Mouse (Mus musculus) T-cell, adult 2 months (primary cell): ENCODE measurements around the gene Tbxas1.

Experiments used
- DNase-seq: peaks from one replicate; pipeline ENCODE4 v3.0.0; 2022; ENCODE audit warnings: low spot score

The Tbxas1 gene

DNA sequence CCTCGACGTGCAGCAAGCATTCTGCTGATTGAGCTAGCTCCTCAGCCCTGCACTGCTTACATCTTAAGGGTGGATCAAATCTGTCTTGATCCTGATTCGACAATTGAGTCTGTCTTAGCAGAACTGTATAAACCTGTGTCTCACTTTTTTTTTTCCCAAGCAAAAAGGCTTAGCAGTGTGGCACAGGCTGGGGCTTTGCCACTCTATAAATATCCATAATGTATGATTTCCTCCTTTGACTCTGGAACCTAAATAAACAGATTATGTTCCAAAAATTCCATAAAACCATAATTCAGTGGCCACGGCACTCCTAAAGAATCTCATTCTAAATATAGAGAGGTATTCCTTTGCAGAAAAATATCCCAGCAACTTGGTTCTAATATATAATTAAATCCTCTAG is 122.6 kb downstream of the Tbxas1 start:
- DNase-seq = no peak

DNA sequence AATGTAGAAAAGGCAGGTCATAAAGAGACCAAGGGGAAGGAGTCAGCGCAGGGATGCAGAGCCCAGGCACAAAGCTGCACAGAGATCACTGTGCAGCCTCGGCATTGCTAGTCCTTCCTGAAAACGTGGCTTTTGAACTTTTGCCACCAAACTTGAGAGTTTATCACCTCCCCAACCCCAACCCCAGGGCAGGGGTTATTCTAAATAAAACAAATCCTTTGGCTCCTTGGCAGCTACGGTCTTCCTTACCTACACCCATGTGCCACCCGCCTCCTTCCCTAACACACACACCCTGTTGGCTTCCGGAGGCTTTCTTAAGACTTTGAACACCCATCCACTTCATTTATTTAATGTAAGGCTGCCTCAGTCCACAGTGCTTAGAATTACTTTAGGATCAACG is 127.9 kb downstream of the Tbxas1 start:
- no peak for DNase-seq

DNA sequence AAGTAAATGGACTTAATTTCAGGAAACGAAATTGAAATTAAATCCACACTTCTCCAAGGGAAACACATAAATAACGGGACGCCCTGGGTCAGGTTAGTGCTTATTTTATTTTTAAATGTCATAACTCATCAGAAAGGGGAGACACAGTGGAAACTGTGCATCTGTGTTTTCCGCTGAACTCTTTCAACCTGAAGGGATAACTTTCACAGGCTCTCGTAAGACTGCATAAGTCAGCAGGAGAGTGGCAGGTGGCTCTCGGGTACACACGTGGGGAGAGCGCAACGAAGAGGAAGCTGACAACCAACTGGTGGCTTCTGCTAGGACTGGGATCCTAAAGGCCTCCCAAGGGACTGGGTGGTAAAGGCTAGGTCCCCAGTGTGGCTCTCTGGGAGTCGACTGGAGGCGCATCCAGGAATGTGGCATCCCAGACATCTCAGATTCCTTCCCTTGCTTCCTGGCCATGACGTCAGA is 128.8 kb downstream of the Tbxas1 start:
- DNase-seq = no peak

DNA sequence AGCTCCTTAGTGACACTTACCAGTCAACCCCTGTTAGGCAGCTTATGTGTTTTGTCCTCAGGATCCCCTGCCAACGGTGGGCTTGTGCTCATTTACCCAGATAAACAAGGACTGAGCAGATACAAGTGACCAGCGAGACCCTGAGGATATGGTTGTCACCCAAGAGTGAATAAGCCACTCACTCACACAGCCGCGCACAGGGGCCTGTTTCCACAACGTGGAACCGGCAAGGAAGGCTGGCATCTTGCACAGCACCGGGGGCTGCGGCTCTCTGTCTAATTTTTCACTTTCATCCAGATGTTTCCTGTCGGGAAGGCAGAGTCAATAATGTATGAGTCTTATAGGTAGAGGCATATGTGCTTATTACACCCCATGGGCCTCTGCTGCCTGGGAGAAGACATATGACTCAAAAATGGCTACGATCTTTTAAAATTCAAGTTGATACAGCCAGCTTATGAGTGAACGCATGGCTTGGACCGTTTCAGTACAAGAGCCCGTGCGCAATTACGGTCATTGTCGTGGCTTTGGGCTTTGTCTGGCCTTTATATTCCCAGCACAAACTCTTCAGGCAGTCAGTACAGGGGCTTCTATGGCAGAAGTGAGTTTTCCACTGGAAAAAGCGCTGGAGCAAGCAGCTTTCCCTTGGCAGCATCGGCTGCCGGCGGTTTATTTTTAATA is 130.2 kb downstream of the Tbxas1 start:
- no peak for DNase-seq

DNA sequence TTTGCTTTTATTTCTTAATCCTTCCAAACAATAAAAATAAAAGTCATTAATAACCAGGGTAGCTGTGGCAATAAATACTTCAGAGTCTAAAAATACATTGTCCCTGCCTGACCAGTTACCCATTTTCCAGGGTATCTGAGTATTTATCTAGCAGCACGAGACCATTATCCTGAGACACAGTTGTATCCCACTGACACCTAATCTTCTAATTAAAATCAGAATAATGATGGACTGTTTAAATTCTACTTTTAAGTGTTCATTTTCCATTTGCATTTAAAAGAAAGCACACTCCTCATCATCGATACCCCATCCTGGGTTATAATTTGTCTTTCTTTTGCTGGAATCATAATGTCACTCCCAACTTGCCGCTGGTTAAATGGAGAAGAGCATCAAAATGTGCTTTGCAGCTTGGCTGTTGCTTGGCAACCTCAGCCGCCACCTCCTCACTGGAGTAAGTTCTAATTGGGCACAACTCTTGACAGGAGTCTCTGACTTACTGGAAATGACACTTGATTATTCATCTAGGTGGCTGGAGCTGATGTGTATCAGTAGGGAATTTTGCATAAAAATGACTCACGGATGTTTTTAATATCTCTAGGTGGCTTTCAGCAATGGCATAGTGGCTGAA is 130.9 kb downstream of the Tbxas1 start:
- DNase-seq = no peak

DNA sequence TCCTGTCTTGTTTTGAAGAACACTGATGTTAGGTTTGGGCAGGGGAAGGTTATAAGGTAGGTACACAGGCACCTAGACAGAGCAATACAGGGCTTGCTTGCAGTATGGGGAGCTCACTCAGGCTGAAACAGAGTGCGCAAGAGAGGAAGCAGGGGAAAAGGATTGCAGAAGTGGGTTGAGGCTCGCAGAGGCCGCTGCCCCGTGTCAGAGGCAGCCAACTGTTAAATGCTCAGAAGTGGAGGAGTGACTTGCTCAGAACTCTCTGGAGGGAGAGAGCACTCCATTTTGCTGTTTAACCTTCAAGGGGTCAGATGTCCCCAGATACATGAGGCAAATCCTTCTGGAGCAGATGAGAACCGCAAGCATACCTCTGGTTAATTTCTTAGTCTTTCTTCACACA is 132.0 kb downstream of the Tbxas1 start:
- no peak for DNase-seq

DNA sequence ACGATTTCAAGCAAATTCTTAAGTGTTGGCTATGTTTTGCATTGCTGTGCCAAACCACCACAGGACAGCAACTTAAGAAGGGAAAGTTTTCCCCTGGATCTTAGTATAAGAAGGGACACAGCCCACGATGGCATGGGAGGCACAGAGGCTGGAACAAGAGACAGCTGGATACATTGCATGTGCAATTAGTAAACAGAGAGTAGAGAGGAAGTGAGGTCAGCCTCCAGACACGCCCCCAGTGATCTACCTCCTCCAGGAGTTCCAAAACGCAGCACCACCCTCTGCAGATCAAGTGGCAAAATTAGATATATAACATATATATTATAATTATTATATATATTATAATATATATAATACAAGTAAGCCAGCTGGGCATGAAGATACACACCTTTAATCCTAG is 132.9 kb downstream of the Tbxas1 start:
- DNase-seq = no peak

DNA sequence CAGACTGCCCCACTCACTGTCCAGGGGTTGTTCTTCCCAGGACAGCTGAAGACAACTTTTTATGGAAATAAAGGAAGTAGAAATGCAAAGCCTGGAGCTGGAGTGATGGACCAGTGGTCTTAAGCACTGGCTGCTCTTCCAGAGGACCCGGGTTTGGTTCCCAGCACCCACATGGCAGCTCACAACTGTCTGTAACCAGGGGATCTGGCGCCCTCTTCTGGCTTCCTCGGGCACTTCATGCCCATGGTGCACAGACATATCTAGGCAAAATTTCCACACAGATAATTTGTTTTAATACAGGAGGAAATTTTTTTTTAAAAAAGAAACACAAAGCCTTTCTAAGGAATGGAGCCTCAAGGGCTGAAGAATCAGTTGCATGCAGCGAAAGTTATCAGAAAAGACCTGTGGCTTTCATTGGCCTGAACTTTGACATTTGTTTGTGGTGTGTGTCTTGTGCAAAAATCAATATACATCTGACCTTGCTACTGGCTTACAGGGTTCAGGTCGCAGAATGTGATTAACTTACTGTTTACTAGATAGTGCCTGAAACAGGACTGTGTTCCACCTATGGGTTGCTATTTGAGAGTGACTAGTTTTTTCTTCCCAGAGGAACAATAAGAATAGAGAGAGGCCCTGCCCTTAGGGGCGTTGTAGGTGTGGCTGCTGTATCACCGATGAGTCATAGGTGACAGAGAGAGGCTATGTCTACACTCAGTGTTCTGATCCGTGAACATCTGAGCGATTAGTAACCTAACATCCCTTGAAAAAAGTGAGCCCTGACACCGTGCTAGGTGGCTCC is 138.0 kb downstream of the Tbxas1 start:
- DNase-seq = no peak

DNA sequence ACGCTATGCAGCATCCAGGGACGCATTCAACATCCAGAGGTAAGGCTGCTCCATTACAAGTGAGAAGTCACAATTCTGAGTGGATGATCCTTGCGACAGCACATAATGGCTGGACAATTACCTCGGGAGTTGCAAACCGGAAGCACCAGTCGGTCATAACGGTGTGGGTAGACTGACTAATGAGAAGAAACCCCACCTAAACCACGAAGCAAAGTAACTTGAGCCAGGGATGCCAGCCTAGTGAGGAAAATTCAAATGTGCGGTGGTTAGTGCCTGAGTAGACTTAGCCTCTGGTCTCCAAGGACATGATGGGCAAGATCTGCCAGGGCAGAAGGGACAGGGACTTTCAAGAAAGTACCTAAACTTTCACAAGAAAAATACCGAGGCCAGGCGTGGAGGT is 142.7 kb downstream of the Tbxas1 start:
- DNase-seq = no peak

DNA sequence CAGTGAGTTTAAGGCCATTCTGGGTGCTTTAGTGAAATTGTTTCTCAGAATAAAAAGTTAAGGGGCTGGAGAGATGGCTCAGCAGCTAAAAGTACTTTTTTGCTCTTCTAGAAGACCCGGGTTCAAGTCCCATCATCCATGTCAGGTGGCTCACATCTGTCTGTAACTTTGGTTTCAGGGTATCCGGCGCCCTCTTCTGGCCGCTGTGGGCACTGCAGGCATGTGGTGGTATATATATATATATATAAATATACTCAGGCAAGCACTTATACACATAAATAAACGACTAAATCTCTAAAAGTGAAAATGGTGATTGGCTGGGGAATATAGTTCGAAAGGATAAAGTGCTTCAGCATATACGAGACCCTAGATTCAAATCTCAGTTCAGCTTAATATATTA is 143.6 kb downstream of the Tbxas1 start:
- DNase-seq = no peak

DNA sequence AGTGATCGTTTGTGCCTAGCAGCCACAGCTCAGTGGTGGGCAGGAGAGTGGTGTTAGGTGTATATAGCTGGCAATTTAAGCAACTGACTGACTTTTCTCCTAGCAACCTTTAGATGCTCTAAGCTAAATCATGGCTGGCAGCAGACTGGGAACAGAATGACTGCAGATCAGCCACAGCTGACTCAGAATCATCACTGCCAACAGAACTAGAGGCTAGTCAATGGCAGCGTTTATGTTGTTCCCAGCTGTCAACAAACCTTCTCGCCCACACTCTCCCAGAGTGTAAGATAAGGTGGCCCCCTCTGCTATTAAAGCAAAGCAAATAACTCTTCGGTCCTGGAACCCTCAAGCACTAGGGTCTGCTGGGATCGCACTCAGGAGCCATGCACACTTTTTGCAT is 144.0 kb downstream of the Tbxas1 start:
- DNase-seq = no peak

DNA sequence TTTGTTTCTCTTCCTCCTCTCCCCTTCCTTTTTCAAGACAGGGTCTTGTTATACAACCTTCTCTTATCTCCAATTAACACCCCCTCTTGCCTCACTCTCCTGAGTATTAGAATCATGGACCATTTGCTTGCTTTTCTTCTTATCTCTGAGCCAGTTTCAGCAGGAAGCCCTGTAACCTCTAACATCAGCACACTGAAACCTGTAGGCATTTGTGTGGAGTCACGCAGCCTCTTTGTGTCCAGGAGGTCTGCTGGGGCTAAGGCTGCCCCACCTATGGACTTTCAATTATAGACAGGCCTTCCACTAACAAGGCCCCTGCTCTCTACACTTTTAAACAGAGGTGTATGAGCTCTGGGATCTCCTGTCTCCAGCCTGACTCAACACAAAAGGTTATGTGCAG is 146.7 kb downstream of the Tbxas1 start:
- no peak for DNase-seq

DNA sequence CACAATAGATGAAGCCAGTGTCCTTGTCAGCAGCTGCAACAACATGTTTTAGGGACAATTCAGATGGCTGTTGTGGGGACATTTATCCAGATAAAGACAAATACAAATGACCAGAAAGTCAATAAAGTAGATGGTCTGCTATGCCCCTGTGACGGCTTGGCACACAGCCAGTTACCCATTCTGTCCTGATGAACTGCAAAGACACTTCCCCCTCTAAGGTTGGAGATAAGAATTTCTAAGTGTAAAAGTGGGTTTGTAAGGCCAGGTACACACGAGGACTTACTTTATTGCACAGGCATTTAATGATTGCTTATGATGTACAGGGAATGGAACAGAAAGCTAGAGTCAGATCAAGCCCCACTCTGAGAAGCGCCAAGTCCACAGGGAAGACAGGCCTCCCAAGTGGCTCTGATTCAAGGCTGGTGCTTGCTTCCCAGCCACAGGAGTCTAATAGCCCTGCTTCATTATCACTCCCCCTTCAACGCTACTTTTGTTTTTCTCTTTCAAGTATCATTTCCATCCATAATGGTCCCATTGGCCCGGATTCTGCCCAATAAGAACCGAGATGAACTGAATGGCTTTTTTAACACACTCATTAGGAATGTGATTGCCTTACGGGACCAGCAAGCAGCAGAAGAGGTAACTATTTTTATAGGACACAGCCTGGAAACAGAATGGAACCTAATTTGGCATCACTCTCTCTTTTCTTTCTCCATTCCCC is 147.4 kb downstream of the Tbxas1 start:
- DNase-seq = no peak

DNA sequence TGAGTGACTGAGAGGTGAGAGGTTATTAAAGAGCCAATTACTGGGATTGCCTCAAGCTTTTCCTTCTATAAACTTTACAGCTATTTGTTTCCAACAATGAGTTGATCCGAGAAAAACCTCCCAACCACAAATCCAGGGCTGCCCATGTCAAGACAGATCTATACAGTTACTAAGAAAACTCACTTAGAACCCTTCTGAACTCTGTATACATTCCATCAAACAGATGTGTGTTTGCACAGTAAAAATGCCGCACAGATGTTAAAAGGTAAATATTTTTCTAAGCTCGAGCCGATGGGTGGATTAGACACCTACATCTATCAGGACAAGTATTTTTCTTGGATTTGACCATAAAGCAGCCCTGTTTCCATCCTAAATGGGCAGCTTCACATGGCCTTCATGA is 149.4 kb downstream of the Tbxas1 start:
- no peak for DNase-seq

DNA sequence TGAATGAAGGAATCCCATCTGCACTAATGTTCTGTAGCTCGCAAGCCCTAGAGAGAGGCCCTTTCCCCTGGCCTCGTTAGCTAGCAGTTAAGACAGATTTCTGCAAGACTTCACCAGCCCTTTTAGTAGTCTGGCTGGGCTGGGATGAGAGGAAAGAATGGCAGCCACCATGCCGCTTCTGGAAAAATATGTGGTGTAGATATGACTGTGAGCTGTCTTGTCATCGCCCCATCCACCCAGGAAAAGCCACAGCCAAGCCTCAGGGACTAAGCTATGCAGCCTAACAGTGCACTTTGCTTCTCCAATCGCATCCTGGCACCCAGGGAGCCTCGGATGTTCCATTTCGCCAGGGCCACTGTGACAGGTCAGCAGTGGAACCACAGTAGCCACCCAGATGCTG is 149.8 kb downstream of the Tbxas1 start:
- no peak for DNase-seq

DNA sequence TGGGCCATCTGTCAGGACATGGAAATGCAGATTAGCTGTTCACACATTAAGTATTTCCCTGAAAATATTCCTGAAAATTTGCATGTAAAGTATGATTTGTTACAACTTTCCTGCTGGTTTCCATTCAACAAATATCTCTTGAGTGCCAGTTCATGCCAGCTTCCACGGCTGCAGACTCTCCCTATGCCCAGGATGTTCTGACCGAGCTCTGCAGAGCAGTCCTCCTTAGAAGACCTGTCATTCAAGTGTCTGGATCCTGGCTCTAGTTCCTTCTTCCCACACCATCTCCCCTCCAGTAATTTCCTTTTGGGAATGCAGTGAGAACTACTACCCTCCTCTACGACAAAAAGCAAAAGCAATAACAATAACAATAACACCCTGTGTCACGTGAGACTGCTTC is 155.5 kb downstream of the Tbxas1 start:
- no peak for DNase-seq

DNA sequence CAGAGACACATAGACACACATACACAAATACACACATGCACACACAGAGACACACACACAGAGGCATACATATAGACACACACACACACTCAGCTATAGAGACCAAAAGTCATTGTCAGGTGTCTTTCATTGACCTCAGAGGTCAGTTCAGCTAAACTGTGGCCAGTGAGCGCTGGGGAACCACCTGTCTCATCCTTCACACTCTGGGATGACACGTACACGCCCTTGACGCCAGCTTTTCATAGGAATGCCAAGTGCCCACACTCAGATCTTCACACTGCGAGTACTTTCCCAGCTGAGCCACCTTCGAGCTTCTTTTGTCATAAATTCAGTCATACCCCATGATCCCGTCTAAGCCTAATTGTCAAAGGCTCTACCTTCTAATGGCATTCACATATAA is 158.5 kb downstream of the Tbxas1 start:
- no peak for DNase-seq

DNA sequence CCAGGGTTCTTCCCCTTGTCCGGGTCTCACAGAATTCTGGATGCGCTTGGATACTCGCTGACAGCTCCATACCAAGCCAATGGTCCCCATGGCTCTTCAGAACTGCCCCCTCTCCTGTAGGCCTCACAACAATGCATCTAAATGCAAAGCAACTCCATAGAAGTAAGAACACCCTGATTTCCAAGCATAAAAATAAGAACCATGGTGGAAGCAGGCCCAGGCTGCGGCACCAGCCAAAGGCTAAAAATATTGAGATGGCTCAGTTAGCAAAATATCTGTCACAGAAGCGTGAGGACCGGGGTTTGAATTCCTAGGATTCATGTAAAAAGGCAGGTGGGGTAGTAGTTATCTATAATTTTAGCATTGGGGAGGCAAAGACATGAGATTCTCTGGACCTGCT is 159.8 kb downstream of the Tbxas1 start:
- no peak for DNase-seq

DNA sequence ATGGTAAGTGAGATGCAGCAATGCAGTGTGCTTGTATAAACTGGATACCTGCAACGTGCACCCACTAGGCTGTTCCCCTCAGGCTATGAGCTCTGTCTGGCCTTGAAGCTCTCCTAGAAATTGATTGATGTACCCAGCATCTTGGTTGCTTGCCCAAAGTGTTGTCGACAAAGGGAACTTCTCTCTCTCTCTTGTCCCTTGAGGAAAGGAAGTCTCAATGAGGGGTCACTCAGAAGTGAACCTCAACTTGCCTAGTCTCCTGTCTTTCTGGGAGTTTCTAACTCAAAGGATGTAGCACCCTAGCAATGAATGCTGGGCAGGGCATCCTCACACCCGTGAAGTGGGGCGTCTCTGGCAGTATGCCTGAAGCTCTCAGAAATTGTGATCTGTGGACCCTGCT is 161.0 kb downstream of the Tbxas1 start:
- no peak for DNase-seq

DNA sequence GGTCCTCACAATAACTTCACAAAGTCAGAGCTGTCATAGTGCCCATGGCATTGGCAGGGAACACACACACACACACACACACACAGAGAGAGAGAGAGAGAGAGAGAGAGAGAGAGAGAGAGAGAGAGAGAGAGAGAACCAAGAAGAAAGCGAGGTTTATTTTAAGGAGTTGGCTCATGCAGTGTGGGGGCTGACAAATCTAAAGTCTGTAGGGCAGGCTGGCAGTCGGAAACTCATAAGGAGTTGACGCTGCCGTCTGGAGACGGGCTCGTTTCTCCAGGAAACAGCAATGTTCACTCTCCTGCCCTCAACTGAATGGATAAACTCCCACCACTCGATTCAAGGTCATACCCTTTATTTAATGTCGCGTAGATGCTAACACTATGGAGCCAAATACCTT is 165.2 kb downstream of the Tbxas1 start:
- DNase-seq = no peak

DNA sequence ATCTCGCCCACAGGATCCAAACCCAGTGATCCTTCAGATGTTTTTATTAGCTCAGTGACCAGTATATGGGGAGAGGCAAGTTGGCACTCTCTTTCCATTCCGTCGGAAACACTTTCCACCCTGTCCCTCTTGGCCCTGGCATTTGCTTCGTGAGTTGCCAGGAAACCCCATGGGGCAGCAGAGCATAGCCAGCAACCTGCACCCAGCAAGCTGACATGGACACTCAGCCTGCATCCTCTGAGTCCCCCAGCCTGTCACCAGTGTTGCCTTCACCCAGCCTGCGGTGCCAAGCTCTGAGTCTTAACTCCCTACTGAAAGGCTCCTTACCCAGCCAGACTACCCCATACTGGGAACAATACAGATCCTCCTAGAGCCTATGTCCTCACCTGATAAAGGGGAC is 173.9 kb downstream of the Tbxas1 start:
- no peak for DNase-seq

DNA sequence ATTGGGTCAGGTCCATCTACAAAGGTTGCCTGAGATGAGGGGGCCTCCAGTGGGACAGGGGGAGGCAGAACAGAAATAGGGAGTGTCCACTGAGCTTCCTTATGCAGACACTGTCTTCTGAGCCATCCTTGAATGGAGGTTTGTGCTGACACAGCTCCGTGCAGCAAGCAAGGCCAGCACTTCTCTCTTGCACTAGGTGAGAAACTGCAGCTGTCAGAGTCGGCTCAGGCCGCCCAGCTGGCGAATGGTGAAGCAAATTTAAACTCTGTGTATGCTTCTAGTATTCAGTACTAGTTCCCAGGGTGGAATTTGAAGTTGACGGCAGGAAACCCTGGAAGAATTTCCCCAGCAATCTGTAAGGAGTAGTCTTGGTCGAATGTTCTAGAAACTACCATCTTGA is 175.6 kb downstream of the Tbxas1 start:
- no peak for DNase-seq
